In the genomic region with DNA sequence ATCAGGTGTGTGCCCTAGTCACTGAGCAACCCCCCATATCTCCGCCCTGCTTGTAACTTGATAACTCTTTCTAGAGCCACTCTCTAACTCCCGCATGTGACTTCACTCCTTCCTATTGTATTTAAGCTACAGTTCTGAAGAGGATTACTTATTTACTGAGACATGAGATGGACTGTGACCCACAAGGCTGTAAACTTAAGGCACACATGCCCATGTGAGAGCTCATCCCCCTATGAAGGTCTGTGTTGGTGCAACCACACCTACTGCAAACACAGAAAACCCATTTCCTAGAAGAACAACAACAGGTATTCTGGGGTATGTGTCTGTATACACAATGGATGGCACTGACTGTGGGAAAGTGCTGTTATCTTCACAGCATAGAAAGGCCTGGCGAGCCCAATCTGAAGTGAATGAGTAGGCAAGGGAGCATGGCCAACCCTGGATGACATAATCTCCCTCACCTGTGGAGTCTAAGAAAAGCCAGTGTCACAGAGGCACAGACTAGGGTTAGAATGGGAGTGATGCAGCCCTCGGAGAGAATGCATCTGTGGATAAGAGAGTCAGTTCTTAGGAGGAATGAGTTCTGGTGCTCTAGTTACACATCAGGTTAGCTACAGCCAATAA, we compare ENCODE assay signal across 14 mouse cellular contexts.
"Had no signal": no experiment of that assay in that cellular context is flagged by ENCODE, and none has a peak within 500 bp of the region (broad histone marks: within the 10 kb centered on the region; RNA-seq: fewer than 3 reads in every experiment).

No protein-coding gene starts in this region.

- DNase-seq: left cerebral cortex, postnatal 4 days; lung, embryonic 14.5 days; lung, postnatal 14 days; right cerebral cortex, adult 18-20 months; right cerebral cortex, postnatal 25 days; thymus, adult 2 months; thymus, postnatal 25 days had no signal

- H3K4me2 ChIP-seq: hindbrain, embryonic 15.5 days; limb, embryonic 13.5 days; lung, embryonic 14.5 days; midbrain, embryonic 13.5 days; neural tube, embryonic 15.5 days had no signal

- H3K4me3 ChIP-seq: hindbrain, embryonic 15.5 days; limb, embryonic 13.5 days; megakaryocyte, embryonic 14.5 days; midbrain, embryonic 13.5 days; myocyte; neural tube, embryonic 15.5 days had no signal

- H3K9me3 ChIP-seq: hindbrain, embryonic 15.5 days; limb, embryonic 13.5 days; megakaryocyte, embryonic 14.5 days; midbrain, embryonic 13.5 days; neural tube, embryonic 15.5 days had no signal

- H3K9ac ChIP-seq: hindbrain, embryonic 15.5 days; limb, embryonic 13.5 days; lung, embryonic 14.5 days; midbrain, embryonic 13.5 days; neural tube, embryonic 15.5 days had no signal

- H3K27ac ChIP-seq: hindbrain, embryonic 15.5 days; limb, embryonic 13.5 days; macrophage; midbrain, embryonic 13.5 days; neural tube, embryonic 15.5 days had no signal

- H3K27me3 ChIP-seq: hindbrain, embryonic 15.5 days; limb, embryonic 13.5 days; megakaryocyte, embryonic 14.5 days; midbrain, embryonic 13.5 days; neural tube, embryonic 15.5 days had no signal

- ATAC-seq: midbrain, embryonic 13.5 days had no signal
